ENCODE assay signal across 27 mouse cellular contexts in the genomic region with DNA sequence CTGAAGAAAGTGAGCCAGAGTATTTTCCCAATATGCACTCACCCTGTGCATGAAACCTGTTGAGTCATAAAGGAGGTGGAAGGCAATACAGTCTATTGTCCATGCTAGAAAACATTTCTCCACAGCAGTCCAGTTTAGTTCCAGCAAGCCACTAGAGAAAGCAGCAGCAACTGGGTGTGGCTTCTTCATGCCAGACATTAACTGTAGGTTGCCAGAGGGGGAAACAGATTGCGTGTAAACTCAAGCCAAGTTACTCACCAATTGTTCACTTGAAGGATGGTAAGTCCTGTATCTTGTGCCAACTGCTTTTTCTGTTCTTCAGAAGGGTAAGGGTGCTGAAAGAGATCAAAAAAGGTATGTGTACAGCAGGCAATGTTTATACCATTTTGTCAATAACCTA.
DNase-seq lines count a peak whose midpoint lies in the region; ATAC-seq and TF ChIP-seq lines count a peak whose summit lies in the region.
"Had no signal": no experiment of that assay in that cellular context is flagged by ENCODE, and none has a peak within 500 bp of the region (broad histone marks: within the 10 kb centered on the region; RNA-seq: fewer than 3 reads in every experiment).

No protein-coding gene starts in this region.

- no peak overlapping the region for H3K4me3 ChIP-seq in hindbrain, embryonic 16.5 days (ENCODE audit: low read length)
- no peak overlapping the region for H3K4me3 ChIP-seq in hindbrain, embryonic 10.5 days
- H3K4me3 ChIP-seq in C2C12 (ENCODE audit: insufficient read depth, poor library complexity, severe bottlenecking): no peak overlapping the region
- H3K4me3 ChIP-seq in midbrain, embryonic 16.5 days (ENCODE audit: low read depth, low read length): no peak overlapping the region
- H3K4me3 ChIP-seq: gastrocnemius, adult 2 months; heart, embryonic 10.5 days; hindbrain, embryonic 15.5 days; kidney, embryonic 15.5 days; left cerebral cortex, adult 2 months; limb, embryonic 12.5 days; midbrain, embryonic 13.5 days; neural tube, embryonic 15.5 days; stomach, embryonic 15.5 days had no signal

- no peaks in the 10 kb centered on the region for H3K27me3 ChIP-seq in hindbrain, embryonic 16.5 days (replicated peaks; ENCODE audit: control insufficient read depth, insufficient read depth, low read length)
- no peaks in the 10 kb centered on the region for H3K27me3 ChIP-seq in hindbrain, embryonic 10.5 days (ENCODE audit: insufficient read depth, poor library complexity, severe bottlenecking)
- no peaks in the 10 kb centered on the region for H3K27me3 ChIP-seq in C2C12 (ENCODE audit: control insufficient read depth, insufficient read depth, insufficient read length)
- H3K27me3 ChIP-seq in midbrain, embryonic 16.5 days (ENCODE audit: control insufficient read depth, insufficient read depth, low read depth, low read length): no peaks in the 10 kb centered on the region
- H3K27me3 ChIP-seq: hindbrain, embryonic 15.5 days; kidney, embryonic 15.5 days; midbrain, embryonic 13.5 days; neural tube, embryonic 15.5 days; stomach, embryonic 15.5 days had no signal

- H3K9ac ChIP-seq in hindbrain, embryonic 16.5 days (ENCODE audit: low read depth, low read length): no peak overlapping the region
- no peak overlapping the region for H3K9ac ChIP-seq in midbrain, embryonic 16.5 days (ENCODE audit: low read depth, low read length)
- H3K9ac ChIP-seq: hindbrain, embryonic 15.5 days; kidney, embryonic 15.5 days; limb, embryonic 12.5 days; midbrain, embryonic 13.5 days; neural tube, embryonic 15.5 days; stomach, embryonic 15.5 days had no signal

- TF ChIP-seq CTCF in C2C12 (IDR thresholded peaks at IDR 0.05; ENCODE audit: control insufficient read depth, insufficient read depth, insufficient read length): no peak

- H3K79me2 ChIP-seq in C2C12 (ENCODE audit: control insufficient read depth, insufficient read depth): no peaks in the 10 kb centered on the region

- no peaks in the 10 kb centered on the region for H3K9me3 ChIP-seq in hindbrain, embryonic 16.5 days (ENCODE audit: control insufficient read depth, low read length)
- H3K9me3 ChIP-seq in hindbrain, embryonic 10.5 days: no peaks in the 10 kb centered on the region
- H3K9me3 ChIP-seq in midbrain, embryonic 16.5 days (replicated peaks; ENCODE audit: control insufficient read depth, low read length, poor library complexity, severe bottlenecking): no peaks in the 10 kb centered on the region
- H3K9me3 ChIP-seq: heart, embryonic 10.5 days; hindbrain, embryonic 15.5 days; kidney, embryonic 15.5 days; limb, embryonic 12.5 days; midbrain, embryonic 13.5 days; neural tube, embryonic 15.5 days; stomach, embryonic 15.5 days had no signal

- no peaks in the 10 kb centered on the region; the same call in 1 of the 2 replicates for H3K4me1 ChIP-seq in hindbrain, embryonic 16.5 days (ENCODE audit: control insufficient read depth, insufficient read depth, low read depth, low read length)
- H3K4me1 ChIP-seq in hindbrain, embryonic 10.5 days (replicated peaks): 0 out of 2 replicates have a peak, but pooled peaks cover 11% of the 10 kb centered on the region
- H3K4me1 ChIP-seq in midbrain, embryonic 16.5 days (ENCODE audit: control insufficient read depth, insufficient read depth, low read length): no peaks in the 10 kb centered on the region
- H3K4me1 ChIP-seq: kidney, embryonic 15.5 days; limb, embryonic 12.5 days; stomach, embryonic 15.5 days had no signal

- H3K27ac ChIP-seq in hindbrain, embryonic 16.5 days (ENCODE audit: low read depth, low read length): no peak overlapping the region
- no peak overlapping the region for H3K27ac ChIP-seq in hindbrain, embryonic 10.5 days
- H3K27ac ChIP-seq in midbrain, embryonic 16.5 days (ENCODE audit: low read length): no peak overlapping the region
- H3K27ac ChIP-seq: gastrocnemius, adult 2 months; heart, embryonic 10.5 days; hindbrain, embryonic 15.5 days; kidney, embryonic 15.5 days; left cerebral cortex, adult 2 months; limb, embryonic 12.5 days; macrophage; midbrain, embryonic 13.5 days; neural tube, embryonic 15.5 days; stomach, embryonic 15.5 days had no signal

- H3K4me2 ChIP-seq in hindbrain, embryonic 16.5 days (ENCODE audit: low read length): no peak overlapping the region
- no peak overlapping the region for H3K4me2 ChIP-seq in midbrain, embryonic 16.5 days (ENCODE audit: low read length)
- H3K4me2 ChIP-seq: hindbrain, embryonic 15.5 days; kidney, embryonic 15.5 days; limb, embryonic 12.5 days; midbrain, embryonic 13.5 days; neural tube, embryonic 15.5 days; stomach, embryonic 15.5 days had no signal

- peaks cover 2% of the 10 kb centered on the region; the same call in 1 of the 2 replicates for H3K36me3 ChIP-seq in hindbrain, embryonic 16.5 days (ENCODE audit: control insufficient read depth, insufficient read depth, low read length)
- peaks cover 27% of the 10 kb centered on the region for H3K36me3 ChIP-seq in hindbrain, embryonic 10.5 days
- H3K36me3 ChIP-seq in C2C12 (ENCODE audit: control insufficient read depth, insufficient read depth): peaks cover 10% of the 10 kb centered on the region
- no peaks in the 10 kb centered on the region for H3K36me3 ChIP-seq in midbrain, embryonic 16.5 days (ENCODE audit: control insufficient read depth, insufficient read depth, low read length)
- H3K36me3 ChIP-seq: limb, embryonic 12.5 days; midbrain, embryonic 13.5 days; stomach, embryonic 15.5 days had no signal

- 65% methylated on average over 1 of the region's 1 CpGs for WGBS in hindbrain, embryonic 16.5 days
- 96% methylated on average over 1 of the region's 1 CpGs for WGBS in hindbrain, embryonic 10.5 days
- 89% methylated on average over 1 of the region's 1 CpGs for WGBS in midbrain, embryonic 16.5 days

- ATAC-seq in hindbrain, embryonic 16.5 days: 0 out of 2 replicates have a peak, but pooled peaks have one; percentile 16
- ATAC-seq in midbrain, embryonic 16.5 days: no peak
- ATAC-seq: activated CD4-positive, CD25-positive, alpha-beta regulatory T cell, adult 4 months; forebrain, embryonic 14.5 days; lung, postnatal 0 days; midbrain, embryonic 13.5 days had no signal

- no peaks in the 10 kb centered on the region for H3K79me3 ChIP-seq in C2C12 (ENCODE audit: low read depth)

- H3ac ChIP-seq in C2C12 (ENCODE audit: control insufficient read depth, insufficient read length, low read depth): no peak overlapping the region

- no peak for DNase-seq in hindbrain, embryonic 10.5 days (ENCODE audit: low spot score)
- DNase-seq in brain, adult 2 months (ENCODE audit: low read depth, low spot score): peak; percentile 37
- no peak for DNase-seq in thymus, postnatal 4 days
- no peak for DNase-seq in lung, postnatal 36 days
- DNase-seq: adrenal gland, postnatal 10 days; cerebellum, adult 18-20 months; cerebellum, postnatal 25 days; gastrocnemius, adult 2 months; heart, postnatal 36 days; kidney, adult 18-20 months; kidney, postnatal 25 days; right cerebral cortex, postnatal 25 days had no signal

TF ChIP-seq in C2C12, 6 proteins besides CTCF, POLR2A, EP300 and RAD21:
- TF ChIP-seq MYOD1 (IDR thresholded peaks at IDR 0.05; ENCODE audit: control insufficient read depth, insufficient read length, low read depth) (no peak), FOSL1 (IDR thresholded peaks at IDR 0.05; ENCODE audit: insufficient read depth, low read length, poor library complexity, severe bottlenecking) (no peak), MAX (IDR thresholded peaks at IDR 0.05) (no peak), CEBPB (IDR thresholded peaks at IDR 0.05; ENCODE audit: low read depth) (peak; percentile 32), USF1 (IDR thresholded peaks at IDR 0.05; ENCODE audit: low read depth) (no peak)
